Mouse (Mus musculus) ovary, postnatal 36 days (tissue): ENCODE data around the gene Inha.

Experiments
- DNase-seq: peaks from one replicate; pipeline ENCODE4 v3.0.0; 2022; ENCODE audit warnings: low spot score, mixed read lengths

Gene Inha

DNA sequence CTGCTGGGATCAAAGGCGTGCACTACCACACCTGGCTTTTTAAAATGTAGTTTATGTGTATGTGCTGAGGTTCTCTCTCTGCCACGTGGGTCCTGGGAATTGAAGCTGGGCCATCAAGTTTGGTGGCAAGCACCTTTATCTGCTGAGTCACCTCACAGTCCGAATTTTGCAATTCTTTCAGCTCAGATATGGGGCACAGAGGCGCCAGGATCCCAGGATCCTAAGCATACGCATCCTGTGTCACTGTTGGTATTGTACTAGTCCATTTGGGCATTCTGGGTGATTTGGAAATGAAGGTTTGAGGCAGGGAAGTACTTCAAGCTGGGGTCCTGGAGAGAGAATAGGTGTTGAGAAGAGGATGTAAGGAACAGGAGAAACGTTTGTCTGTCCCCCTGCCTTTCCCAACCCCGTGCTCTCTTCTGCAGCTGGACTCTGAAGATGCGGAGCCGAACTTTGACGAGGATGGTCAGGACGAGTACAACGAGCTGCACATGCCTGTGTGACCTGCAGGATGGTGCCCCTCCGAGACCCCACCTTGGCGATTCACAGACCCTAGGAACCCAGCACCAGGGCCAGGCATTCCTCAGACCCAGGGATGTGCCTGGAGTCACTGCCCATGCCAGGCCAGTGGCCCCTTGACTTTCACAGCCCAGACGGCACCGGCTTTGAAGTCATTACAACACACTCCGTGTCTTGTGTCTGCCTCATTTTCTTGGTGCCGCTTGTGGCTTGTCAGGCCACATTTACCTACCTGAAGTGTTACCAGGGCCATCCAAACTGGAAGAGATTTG lies 51.7 kb downstream of the Inha start:
- DNase-seq: no peak

DNA sequence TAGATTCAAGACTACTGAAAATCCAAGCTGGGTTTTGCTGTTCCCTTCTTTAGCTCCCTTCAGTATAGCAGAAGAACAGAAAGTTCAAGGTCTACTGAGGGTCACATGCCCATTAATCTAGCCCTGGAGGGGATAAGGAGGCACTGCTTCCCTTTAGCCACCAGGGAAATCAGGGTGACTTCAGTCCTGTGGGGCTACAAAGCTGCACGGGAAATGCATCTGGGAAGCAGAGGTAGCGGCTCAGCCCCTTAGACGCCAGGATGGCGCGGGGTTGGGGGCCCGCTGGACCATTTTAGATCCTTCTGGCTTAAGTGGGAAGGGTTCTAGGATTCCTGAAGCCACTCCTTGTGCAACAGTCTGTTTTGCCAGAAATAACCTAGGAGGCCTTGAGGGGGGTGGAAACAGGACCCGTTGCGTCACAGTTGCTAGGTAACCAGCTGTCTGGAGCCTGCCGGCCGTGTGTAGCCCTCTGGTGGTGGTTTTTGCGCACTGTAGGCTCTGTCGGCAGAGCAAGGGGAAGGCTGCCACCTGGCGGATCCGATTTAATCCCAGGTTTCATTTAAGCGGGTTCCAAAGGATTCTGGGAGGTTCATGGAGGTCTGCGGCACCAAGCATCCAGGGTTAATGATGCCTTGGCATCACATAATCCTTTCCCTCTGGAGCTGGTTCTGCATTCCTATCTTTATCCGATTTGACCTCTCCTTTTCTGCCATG lies 52.5 kb downstream of the Inha start:
- peak; percentile 93 for DNase-seq
